Mouse (Mus musculus) G1E-ER4 (cell line): ENCODE measurements around the gene Tmem200c. TPM values are rescaled to one million over a fixed set of nuclear protein-coding genes. Genes with fewer than 3 reads are reported as not detected.

Experiments
- GATA1 ChIP-seq: IDR thresholded peaks from one replicate; pipeline ENCODE4 v1.8.0; 2012; ENCODE audit warnings: low read length, inconsistent platforms
- polyA plus RNA-seq: library from polyadenylated mRNA; stranded (reverse); fragments of >175 nt; gene quantifications from 2 replicates; pipeline ENCODE4 v1.2.3, GENCODE M21; 2012

Tmem200c gene
- polyA plus RNA-seq, 1 experiment: not detected

GRCm38 (mm10) chr17:68875251-68875650 lies 48.8 kb downstream of the Tmem200c start:
- no peak for TF ChIP-seq GATA1

GRCm38 (mm10) chr17:68875917-68876495 lies 49.6 kb downstream of the Tmem200c start:
- no peak for TF ChIP-seq GATA1

GRCm38 (mm10) chr17:68881725-68882524 lies 55.5 kb downstream of the Tmem200c start:
- no peak for TF ChIP-seq GATA1

GRCm38 (mm10) chr17:68883474-68884083 lies 57.2 kb downstream of the Tmem200c start:
- no peak for TF ChIP-seq GATA1

GRCm38 (mm10) chr17:68890672-68891071 lies 64.2 kb downstream of the Tmem200c start:
- TF ChIP-seq GATA1: no peak

Other genes with a start within 250 kb of the Tmem200c start
- gene Epb41l3, start 249.1 kb downstream of the Tmem200c start, polyA plus RNA-seq: not detected in 2 replicates